Mouse (Mus musculus): ENCODE data around the gene Cmya5.
A peak's percentile ranks its signal among the peaks of the same experiment; 100 is the strongest.
"Not testable (repeated sequence)": the region's sequence is repeated elsewhere in the genome, so short reads cannot be mapped to it uniquely, and the experiment has no call there.

The Cmya5 gene

GRCm38 (mm10) chr13:93122321-93122720 is 22.2 kb downstream of the Cmya5 start:
- no peak for DNase-seq (ENCODE audit: low read depth)

GRCm38 (mm10) chr13:93117241-93117640 is 27.3 kb downstream of the Cmya5 start:
- no peak for DNase-seq (ENCODE audit: low read depth)

DNA sequence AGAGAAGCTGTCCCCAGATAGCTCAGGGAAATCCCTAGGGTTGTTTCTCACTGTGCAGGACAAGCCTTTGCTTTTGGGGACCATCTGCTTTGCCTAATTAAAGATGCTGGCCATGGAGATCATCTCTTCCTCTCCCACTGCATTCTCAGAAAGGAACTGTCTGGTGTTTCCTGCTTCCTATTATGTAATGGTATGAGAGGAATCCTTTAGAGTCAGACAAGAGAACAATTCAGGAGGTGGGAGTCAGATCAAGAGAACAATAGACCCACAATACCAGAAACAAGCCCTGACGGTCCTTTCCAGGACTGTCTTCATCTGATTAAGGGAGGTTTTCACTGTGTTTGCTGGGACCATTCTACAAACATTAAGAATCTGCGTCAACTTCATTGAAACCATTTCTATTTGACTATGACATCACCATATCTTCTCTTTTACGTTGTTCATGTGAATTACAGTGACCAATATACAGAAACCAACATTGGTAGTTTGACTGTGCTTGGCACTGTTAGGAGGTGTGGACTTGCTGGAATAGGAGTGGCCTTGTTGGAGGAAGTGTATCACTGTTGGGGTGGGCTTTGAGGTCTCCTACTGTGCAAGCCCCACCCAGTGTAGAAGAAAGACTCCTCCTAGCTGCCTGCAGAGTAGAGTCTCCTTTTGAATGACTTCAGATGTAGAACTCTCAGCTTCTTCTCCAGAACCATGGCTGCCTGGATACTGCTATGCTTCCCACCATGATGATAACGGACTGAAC is 42.0 kb downstream of the Cmya5 start:
- DNase-seq (ENCODE audit: low read depth) = no peak

- DNase-seq (ENCODE audit: low read depth) = no peak
These were observed 45.9 kb downstream of the Cmya5 start for GRCm38 (mm10) chr13:93098596-93098995.

DNA sequence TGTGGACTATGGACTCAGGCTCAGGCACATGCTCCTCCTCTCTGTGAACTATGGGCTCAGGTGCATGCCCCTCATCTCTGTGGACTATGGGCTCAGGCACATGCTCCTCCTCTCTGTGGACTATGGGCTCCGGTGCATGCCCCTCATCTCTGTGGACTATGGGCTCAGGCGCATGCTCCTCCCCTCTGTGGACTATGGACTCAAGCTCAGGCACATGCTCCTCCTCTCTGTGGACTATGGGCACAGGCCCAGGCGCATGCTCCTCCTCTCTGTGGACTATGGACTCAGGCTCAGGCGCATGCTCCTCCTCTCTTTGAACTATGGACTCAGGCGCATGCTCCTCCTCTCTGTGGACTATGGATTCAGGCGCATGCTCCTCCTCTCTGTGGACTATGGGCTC is 47.9 kb downstream of the Cmya5 start:
- DNase-seq (ENCODE audit: low read depth) = no peak

GRCm38 (mm10) chr13:93095097-93095791 is 49.3 kb downstream of the Cmya5 start:
- no peak for DNase-seq (ENCODE audit: low read depth)

GRCm38 (mm10) chr13:93094204-93094935 is 50.2 kb downstream of the Cmya5 start:
- DNase-seq (ENCODE audit: low read depth) = peak; percentile 8

DNA sequence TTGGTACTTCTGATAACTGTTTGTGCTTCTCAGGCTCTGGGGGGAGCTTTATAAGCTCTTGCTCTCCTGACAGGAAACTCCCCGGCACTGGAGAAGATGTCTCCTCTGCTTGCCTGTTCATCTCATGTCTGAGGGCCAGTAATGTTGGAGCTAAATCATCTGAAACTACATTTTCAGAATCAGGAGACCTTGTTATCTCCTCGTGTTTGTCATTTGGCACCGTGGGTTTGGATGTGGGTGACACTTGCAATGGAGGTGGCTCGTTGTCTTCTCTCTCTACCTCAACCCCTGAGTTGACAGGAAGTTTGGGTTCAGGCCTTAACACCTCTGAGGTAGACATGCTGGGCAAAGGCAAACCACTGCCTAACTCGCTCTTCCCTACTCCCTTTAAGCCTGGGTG is 50.8 kb downstream of the Cmya5 start:
- DNase-seq (ENCODE audit: low read depth) = no peak

DNA sequence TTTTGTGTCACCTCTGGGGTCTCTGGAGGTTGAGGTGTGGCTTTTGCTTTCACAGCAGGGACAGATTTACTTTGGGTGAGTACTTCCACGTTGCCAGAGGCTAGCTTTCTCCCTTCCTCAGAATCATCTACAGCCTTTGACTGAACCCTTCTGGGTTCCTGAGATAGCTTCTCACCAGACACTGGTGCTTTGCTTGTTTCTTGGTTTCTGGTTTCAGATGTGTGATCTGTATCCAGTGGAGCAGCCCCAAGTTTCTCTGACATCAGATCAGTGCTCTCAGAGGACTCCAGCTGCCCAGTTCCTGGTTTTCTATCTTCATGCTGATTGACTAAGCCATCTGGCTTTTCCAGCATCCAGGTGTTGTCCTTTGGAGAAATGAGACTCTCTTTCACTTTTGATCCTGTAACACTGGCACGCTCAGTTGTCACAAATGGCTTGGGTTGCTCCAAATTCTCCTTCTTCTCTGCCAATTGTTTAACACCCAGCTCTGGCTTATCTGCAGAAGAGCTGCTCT is 51.6 kb downstream of the Cmya5 start:
- no peak for DNase-seq (ENCODE audit: low read depth)

- DNase-seq (ENCODE audit: low read depth) = no peak
These were observed 52.6 kb downstream of the Cmya5 start for GRCm38 (mm10) chr13:93091866-93092455.

- no peak for DNase-seq (ENCODE audit: low read depth)
These were observed 53.3 kb downstream of the Cmya5 start for GRCm38 (mm10) chr13:93091176-93091575.

DNA sequence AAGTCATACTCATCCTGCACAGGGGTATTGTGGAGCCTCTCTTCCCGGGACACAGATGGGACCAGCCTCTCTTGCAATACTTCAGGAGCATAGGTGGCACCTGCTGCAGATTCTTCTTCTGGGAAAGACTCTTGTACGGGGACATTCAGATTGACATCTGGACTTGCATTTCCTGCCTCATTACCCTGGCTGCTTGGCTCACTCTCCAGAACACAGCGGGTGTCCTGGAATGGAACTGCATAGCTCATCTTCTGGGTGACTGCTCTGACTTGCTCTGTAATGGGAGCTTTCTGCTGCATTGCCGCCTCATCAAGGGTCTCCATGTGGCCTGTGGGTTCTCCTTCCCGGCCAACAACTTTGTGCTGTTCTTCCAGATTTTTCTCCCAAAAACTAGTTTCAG is 55.0 kb downstream of the Cmya5 start:
- DNase-seq (ENCODE audit: low read depth) = no peak

- no peak for DNase-seq (ENCODE audit: low read depth)
These were observed 58.8 kb downstream of the Cmya5 start for GRCm38 (mm10) chr13:93085711-93086110.

- not testable (repeated sequence) for DNase-seq (ENCODE audit: low read depth)
These were observed 62.2 kb downstream of the Cmya5 start for GRCm38 (mm10) chr13:93082324-93082723.

- DNase-seq (ENCODE audit: low read depth) = no peak
These were observed 63.7 kb downstream of the Cmya5 start for GRCm38 (mm10) chr13:93080859-93081258.

GRCm38 (mm10) chr13:93074147-93074641 is 70.3 kb downstream of the Cmya5 start:
- DNase-seq (ENCODE audit: low read depth) = no peak

GRCm38 (mm10) chr13:93073595-93073994 is 70.9 kb downstream of the Cmya5 start:
- DNase-seq (ENCODE audit: low read depth) = no peak

GRCm38 (mm10) chr13:93072871-93073411 is 71.6 kb downstream of the Cmya5 start:
- DNase-seq (ENCODE audit: low read depth) = no peak

- DNase-seq (ENCODE audit: low read depth) = no peak
These were observed 74.1 kb downstream of the Cmya5 start for GRCm38 (mm10) chr13:93070406-93070805.

DNA sequence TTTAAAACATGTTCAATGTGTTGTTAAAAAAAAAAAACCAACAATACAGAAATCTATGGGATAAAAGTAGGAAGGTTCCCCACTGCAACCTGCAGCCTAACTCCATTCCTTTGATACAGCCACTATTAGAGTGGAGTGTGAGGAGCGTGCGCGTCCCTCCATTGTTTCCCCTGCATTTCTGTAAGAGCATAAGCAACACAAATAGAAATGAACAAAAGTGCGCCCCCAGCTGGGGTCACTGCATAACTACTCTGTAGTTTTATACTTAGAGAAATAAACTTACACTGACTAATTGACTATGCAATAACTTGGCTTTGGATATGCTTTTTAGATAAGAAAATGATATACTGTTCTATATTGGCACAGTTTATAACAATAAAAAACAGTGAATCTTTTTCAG is 75.0 kb downstream of the Cmya5 start:
- no peak for DNase-seq (ENCODE audit: low read depth)

- DNase-seq (ENCODE audit: low read depth) = no peak
These were observed 76.2 kb downstream of the Cmya5 start for GRCm38 (mm10) chr13:93068353-93068752.

Measured in c-Kit-positive CD71-negative TER-119-negative erythroid progenitor cells, embryonic 14.5 days (primary cell).